Comparison of ENCODE assay signal across 8 mouse cellular contexts in the genomic region with DNA sequence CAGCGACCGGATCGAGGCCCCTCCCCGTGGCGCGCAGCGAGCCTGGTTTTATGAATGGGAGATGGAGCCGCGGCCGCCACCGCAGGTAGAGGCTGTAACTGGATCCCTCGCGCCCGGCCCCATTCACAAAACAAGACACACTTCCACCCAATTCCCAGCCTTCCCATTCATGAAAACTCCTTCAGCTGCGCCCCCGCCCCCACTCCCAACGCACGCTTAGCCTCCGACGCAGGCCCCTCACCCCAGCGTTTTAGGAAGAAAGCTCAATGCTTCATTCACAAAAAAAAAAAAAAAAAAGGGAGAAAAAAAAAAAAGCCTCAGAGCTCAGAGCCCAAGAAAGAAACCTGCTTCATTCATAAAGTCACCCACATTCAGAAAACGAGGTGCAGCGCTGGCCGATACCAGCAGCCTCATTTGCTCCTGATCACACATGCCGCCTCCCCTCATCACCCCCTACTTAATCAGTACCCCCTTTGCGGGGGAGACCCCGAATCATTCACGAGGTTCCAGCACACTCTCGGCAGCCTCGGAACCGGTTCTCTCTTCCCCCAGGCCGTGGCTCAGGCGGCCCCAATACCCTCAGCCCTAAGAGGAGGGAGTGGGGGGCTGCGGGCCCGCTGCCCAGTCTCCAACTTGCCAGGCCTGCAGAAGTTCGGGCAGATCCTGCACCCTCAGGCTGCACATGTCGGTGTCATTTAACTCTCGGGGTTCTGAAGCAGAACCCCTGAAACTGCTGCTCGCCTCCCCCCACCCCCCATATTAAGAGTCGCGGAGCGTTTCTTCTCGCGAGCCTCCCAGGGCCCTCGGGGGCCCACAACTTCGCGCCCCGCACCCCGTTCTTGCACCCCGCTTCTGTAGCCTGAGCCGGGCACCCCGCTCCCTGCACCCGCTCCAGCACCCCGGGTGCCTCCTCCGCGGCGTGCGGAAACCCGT. TPM values are rescaled to one million over a fixed set of nuclear protein-coding genes. Genes with fewer than 3 reads are reported as not detected.
DNase-seq lines count a peak whose midpoint lies in the region; ATAC-seq and TF ChIP-seq lines count a peak whose summit lies in the region.

No protein-coding gene starts in this region.

- TF ChIP-seq CTCF in forebrain, postnatal 0 days (IDR thresholded peaks at IDR 0.05; ENCODE audit: low read depth), result no peak

- H3K27ac ChIP-seq in forebrain, postnatal 0 days (ENCODE audit: low read depth, low read length), result peak overlapping the region; percentile 76
- peak overlapping the region; percentile 82 for H3K27ac ChIP-seq in lung, embryonic 16.5 days (ENCODE audit: low read length)

- H3K36me3 ChIP-seq in forebrain, postnatal 0 days (ENCODE audit: insufficient read depth), result no peaks in the 10 kb centered on the region
- H3K36me3 ChIP-seq in lung, embryonic 16.5 days (ENCODE audit: control insufficient read depth, insufficient read depth, low read length), result no peaks in the 10 kb centered on the region

- H3K4me1 ChIP-seq in forebrain, postnatal 0 days (ENCODE audit: insufficient read depth), result peaks cover 7% of the 10 kb centered on the region; the same call in 1 of the 2 replicates
- H3K4me1 ChIP-seq in lung, embryonic 16.5 days (replicated peaks; ENCODE audit: control insufficient read depth, insufficient read depth, low read length), result peaks cover 14% of the 10 kb centered on the region

- DNase-seq in MN1 (ENCODE audit: low spot score), result peak; percentile 79
- peak; percentile 50 for DNase-seq in c-Kit-positive CD71-positive TER-119-negative erythroid progenitor cells, embryonic 14.5 days (ENCODE audit: low read depth)
- peak; percentile 87 for DNase-seq in forebrain, postnatal 0 days
- DNase-seq in heart, postnatal 4 days, result peak; percentile 78
- DNase-seq in layer of hippocampus, postnatal 10 days (ENCODE audit: low spot score in 2 of 2), result peak; percentile 74 to 81
- peak; percentile 83 for DNase-seq in retina, embryonic 14.5 days (ENCODE audit: low spot score)
- DNase-seq in urinary bladder, postnatal 14 days (ENCODE audit: low spot score), result peak; percentile 59

- H3K4me2 ChIP-seq in forebrain, postnatal 0 days (ENCODE audit: low read depth), result peak overlapping the region; percentile 99
- peak overlapping the region; percentile 90 for H3K4me2 ChIP-seq in lung, embryonic 16.5 days (ENCODE audit: low read depth, low read length)

- WGBS in forebrain, postnatal 0 days, result under 1% methylated on average over 59 of the region's 59 CpGs
- under 1% methylated on average over 59 of the region's 59 CpGs for WGBS in lung, embryonic 16.5 days

- no peaks in the 10 kb centered on the region for H3K9me3 ChIP-seq in forebrain, postnatal 0 days (ENCODE audit: low read length)
- no peaks in the 10 kb centered on the region for H3K9me3 ChIP-seq in lung, embryonic 16.5 days (ENCODE audit: control insufficient read depth, low read length)

- peaks cover 10% of the 10 kb centered on the region for H3K27me3 ChIP-seq in forebrain, postnatal 0 days (ENCODE audit: insufficient read depth, low read length)
- H3K27me3 ChIP-seq in lung, embryonic 16.5 days (ENCODE audit: control insufficient read depth, insufficient read depth, low read depth, low read length), result no peaks in the 10 kb centered on the region

- H3K4me3 ChIP-seq in forebrain, postnatal 0 days (ENCODE audit: low read depth, low read length), result peak overlapping the region; percentile 65
- H3K4me3 ChIP-seq in lung, embryonic 16.5 days (ENCODE audit: low read length), result peak overlapping the region; percentile 85

- H3K9ac ChIP-seq in forebrain, postnatal 0 days, result peak overlapping the region; percentile 62
- H3K9ac ChIP-seq in lung, embryonic 16.5 days (ENCODE audit: low read length), result peak overlapping the region; percentile 82

- peak; percentile 26 for ATAC-seq in forebrain, postnatal 0 days
- ATAC-seq in lung, embryonic 16.5 days (ENCODE audit: low read depth), result peak; percentile 9; the same call in 1 of the 2 replicates

RNA-seq across cellular contexts. Expression of a gene that starts 0.8 kb away (rescaled TPM):
- 30.5 and 37.4 TPM in 2 replicates for total RNA-seq in forebrain, postnatal 0 days (2014; rRNA removed)
- 28.6 and 32.5 TPM in 2 replicates for polyA plus RNA-seq in forebrain, postnatal 0 days (2015; fragmentation: Nextera tagmentation; extraction: Ambion mirVana)
- 10 to 100 TPM; 11.6 to 14.5 TPM for total RNA-seq in heart, postnatal 4 days (2021)
- 10 to 100 TPM; 38.8 to 39.7 TPM for total RNA-seq in layer of hippocampus, postnatal 10 days (2021)
- 188 and 201 TPM in 2 replicates for polyA plus RNA-seq in lung, embryonic 16.5 days (2015; fragmentation: Nextera tagmentation; extraction: Ambion mirVana)

Comparison
In these comparisons a context has a peak if more than half of its experiments do, and no peak if none do; other contexts are left out.
1. Peak in every context shown above with its lines: DNase-seq, ATAC-seq, H3K4me3 ChIP-seq and H3K27ac ChIP-seq.